Mouse (Mus musculus) lung, postnatal 36 days (tissue): Measurements from ENCODE around the gene Scn11a.
A peak's percentile ranks its signal among the peaks of the same experiment; 100 is the strongest.

Experiments
- DNase-seq: peaks from one replicate; pipeline ENCODE4 v3.0.0; 2022; ENCODE audit warnings: mixed read lengths

Gene Scn11a

GRCm38 (mm10) chr9:119795254-119795912, 29.9 kb downstream of the Scn11a start:
- DNase-seq = no peak

DNA sequence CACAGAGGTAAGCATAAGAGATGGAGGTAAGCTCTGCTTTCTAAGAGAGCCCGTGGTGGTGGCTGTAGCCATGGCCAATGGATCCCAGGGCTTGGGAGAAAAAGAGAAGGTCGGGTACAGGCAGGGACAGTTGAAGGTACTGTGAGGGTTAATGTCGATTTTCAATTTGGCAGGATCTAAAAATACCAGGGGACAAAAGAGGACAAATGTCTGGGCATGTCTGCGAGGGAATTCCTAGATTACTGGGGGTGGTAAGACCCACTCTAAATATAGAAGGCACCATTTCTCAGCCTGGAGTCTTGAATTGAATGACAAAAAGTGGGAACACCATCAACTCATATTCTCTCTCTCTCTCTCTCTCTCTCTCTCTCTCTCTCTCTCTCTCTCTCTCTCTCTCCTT, 30.8 kb downstream of the Scn11a start:
- no peak for DNase-seq

GRCm38 (mm10) chr9:119792505-119792904, 32.8 kb downstream of the Scn11a start:
- no peak for DNase-seq

- DNase-seq = no peak
Observed at GRCm38 (mm10) chr9:119780901-119781300, 44.4 kb downstream of the Scn11a start.

DNA sequence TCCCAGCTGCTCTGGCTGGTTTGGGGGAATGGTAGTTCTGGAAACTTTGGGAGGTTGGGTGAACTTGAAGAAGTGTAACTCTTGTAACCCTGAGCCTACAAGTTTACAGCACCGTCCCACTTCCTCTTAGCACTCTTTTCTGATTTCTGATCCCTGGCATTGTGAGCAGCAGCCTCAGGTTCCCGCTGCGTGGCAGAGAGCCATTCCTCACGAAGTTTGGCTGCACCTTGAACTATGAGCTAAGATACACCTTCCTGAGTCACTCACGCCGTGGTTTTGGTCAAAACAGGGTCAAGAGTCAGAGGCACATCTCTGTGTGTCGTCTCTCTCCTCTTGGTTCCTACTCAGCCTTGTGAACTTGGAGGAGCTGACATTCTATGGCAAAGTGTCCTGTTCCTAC, 48.6 kb downstream of the Scn11a start:
- no peak for DNase-seq

- peak; percentile 64 for DNase-seq
Observed at GRCm38 (mm10) chr9:119768585-119768984, 56.7 kb downstream of the Scn11a start.

GRCm38 (mm10) chr9:119760226-119760625, 65.0 kb downstream of the Scn11a start:
- no peak for DNase-seq

- no peak for DNase-seq
Observed at GRCm38 (mm10) chr9:119759457-119759856, 65.8 kb downstream of the Scn11a start.

- peak; percentile 23 for DNase-seq
Observed at GRCm38 (mm10) chr9:119751507-119751906, 73.7 kb downstream of the Scn11a start.

- DNase-seq = no peak
Observed at GRCm38 (mm10) chr9:119749112-119749511, 76.1 kb downstream of the Scn11a start.

DNA sequence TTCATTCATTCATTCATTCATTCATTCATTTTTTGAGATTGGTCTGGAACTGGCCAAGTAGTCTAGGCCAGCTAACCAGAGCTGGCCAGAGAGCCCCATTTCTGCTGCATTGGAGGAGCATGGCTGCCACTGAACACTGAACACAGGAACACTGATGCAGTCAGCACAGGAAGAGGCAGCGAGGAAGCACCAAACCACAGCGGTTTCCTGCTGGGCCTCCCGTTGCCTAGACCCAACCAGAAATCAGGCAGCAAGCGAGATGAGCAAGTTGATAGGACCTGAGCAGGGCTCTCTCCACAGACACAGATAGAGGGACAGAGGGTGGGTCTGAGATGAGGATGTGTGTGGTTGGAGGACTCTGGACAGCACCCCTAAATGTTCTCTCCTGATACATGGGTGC, 81.4 kb downstream of the Scn11a start:
- DNase-seq = peak; percentile 22

- no peak for DNase-seq
Observed at GRCm38 (mm10) chr9:119743312-119743711, 81.9 kb downstream of the Scn11a start.

DNA sequence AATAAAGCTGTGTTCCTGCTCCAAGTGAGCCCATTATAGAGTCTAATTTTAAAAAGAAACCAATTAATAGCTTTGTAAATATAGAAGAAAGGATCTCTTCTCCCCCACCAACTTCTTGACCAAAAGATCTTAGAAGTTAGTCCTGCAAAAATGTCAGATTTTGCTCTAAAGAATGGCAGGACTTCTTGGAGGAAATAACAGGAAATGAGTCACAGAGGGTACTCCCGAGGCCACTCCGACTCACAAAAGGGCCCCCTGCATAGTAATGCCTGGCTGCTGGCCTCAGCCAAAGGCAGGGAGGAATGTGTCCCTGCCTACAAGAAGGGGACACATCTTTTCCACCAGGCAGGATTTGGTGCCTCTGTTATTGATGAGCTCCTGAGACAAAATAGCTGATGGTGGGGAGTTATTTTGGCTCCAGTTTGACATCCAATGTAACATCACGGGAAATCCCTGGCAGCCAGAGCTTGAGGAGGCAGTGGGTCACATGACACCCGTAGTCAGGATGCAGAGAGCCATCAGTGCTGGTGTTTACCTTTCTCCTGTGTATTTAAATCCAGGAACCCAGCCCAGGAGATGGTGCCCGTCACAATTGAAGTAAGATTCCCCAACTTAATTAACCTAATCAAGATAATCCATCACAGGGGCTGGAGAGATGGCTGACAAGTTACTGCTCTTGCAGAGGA, 84.0 kb downstream of the Scn11a start:
- DNase-seq = no peak

- no peak for DNase-seq
Observed at GRCm38 (mm10) chr9:119728412-119729097, 96.7 kb downstream of the Scn11a start.

- DNase-seq = no peak
Observed at GRCm38 (mm10) chr9:119726990-119727389, 98.3 kb downstream of the Scn11a start.

- no peak for DNase-seq
Observed at GRCm38 (mm10) chr9:119725293-119725862, 99.9 kb downstream of the Scn11a start.

GRCm38 (mm10) chr9:119719222-119719621, 106.0 kb downstream of the Scn11a start, which contains the start of gene Scn10a:
Scn10a (minus strand) TSS chr9:119719322.
- no peak for DNase-seq

DNA sequence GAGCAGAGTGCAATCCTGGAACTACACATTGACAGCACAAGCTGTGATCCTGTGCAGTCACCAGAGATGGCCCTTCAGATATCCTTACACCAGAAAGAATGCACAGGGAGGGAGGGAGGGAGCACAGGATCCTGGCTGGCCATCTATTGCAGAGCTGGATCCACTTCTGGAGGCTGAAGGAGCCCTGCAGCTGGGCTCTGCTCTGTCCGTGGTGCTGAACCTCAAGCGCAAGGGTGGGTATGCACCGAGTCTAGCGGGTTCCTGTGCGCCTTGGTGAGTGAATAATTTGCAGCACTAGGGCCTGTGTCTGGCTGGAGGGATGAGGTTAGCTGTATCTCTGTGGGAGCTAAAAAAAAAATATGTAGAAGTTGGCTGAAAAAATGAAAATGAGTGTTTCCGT, 118.6 kb downstream of the Scn11a start:
- DNase-seq = peak; percentile 58
